Mouse (Mus musculus) hindbrain, embryonic 13.5 days (tissue): Measurements from ENCODE around the gene Plekha6. TPM values are rescaled to one million over a fixed set of nuclear protein-coding genes. Genes with fewer than 3 reads are reported as not detected.

Source experiments
- ATAC-seq: fragments of 200-750 bp; cut with Nextera tagmentation; 2 replicates; pipeline ENCODE4 v1.8.0; 2017; ENCODE audit warnings: moderate TSS enrichment; ENCODE audit not compliant: low FRiP score
- H3K27ac ChIP-seq: fragments of 300-500 bp; sonication (generic); 2 replicates; pipeline ENCODE4 v1.5.1; 2015; ENCODE audit warnings: inconsistent platforms, mild to moderate bottlenecking, moderate library complexity
- H3K27me3 ChIP-seq: fragments of 300-500 bp; sonication (generic); 2 replicates; pipeline ENCODE4 v1.6.1; 2015; ENCODE audit warnings: mild to moderate bottlenecking, inconsistent platforms
- H3K36me3 ChIP-seq: fragments of 300-500 bp; sonication (generic); 2 replicates; pipeline ENCODE4 v1.6.1; 2015; ENCODE audit warnings: mild to moderate bottlenecking, inconsistent platforms
- H3K4me1 ChIP-seq: fragments of 300-500 bp; sonication (generic); replicated peaks from 2 replicates; pipeline ENCODE4 v1.6.1; 2015; ENCODE audit warnings: inconsistent platforms
- H3K4me2 ChIP-seq: fragments of 300-500 bp; sonication (generic); 2 replicates; pipeline ENCODE4 v1.6.1; 2015; ENCODE audit warnings: inconsistent platforms, mild to moderate bottlenecking, moderate library complexity
- H3K4me3 ChIP-seq: fragments of 300-500 bp; sonication (generic); 2 replicates; pipeline ENCODE4 v1.5.1; 2015; ENCODE audit warnings: mild to moderate bottlenecking, inconsistent platforms
- H3K9ac ChIP-seq: fragments of 300-500 bp; sonication (generic); 2 replicates; pipeline ENCODE4 v1.6.1; 2015; ENCODE audit warnings: mild to moderate bottlenecking, inconsistent platforms
- H3K9me3 ChIP-seq: fragments of 300-500 bp; sonication (generic); 2 replicates; pipeline ENCODE4 v1.6.1; 2016; ENCODE audit warnings: inconsistent platforms
- WGBS: fragments of 180-500 bp; shearing (Covaris S2); methylation state at CpG from one replicate; pipeline ENCODE4 v1.1.7; 2015; 5-methylcytosine and 5-hydroxymethylcytosine counted together
- polyA plus RNA-seq: library from polyadenylated mRNA; unstranded; fragments of >200 nt; fragmentation: Nextera tagmentation; extraction: Ambion mirVana; gene quantifications from 2 replicates; pipeline ENCODE4 v1.2.1, GENCODE M21; 2015

Gene Plekha6
- polyA plus RNA-seq, 1 experiment from 2014 or later, result 20.4 TPM

DNA sequence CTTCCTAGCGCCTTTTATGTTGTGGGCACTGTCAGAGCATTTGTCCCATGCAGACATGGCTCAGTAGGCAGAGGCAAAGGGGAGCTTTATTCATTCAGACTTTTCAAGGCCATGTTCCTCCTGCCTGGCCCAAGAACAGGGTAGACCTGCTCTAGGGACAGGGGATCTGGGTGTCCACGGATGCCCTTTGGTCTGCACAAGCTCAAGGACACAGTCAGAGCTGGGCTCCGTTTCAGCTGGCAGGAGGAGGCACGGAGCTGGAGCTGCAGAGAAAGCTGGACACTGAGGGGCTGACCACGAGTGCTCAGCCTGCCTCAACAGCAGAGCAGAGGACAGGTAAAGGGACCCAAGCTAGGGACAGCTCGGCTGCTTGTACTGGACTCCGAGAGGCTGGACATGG is 46.8 kb downstream of the Plekha6 start:
- no peak overlapping the region for H3K4me2 ChIP-seq
- peaks cover 75% of the 10 kb centered on the region for H3K4me1 ChIP-seq
- peak overlapping the region; percentile 60 for H3K9ac ChIP-seq
- ATAC-seq, result no peak
- no peaks in the 10 kb centered on the region for H3K36me3 ChIP-seq
- WGBS, result 68% methylated on average over 7 of the region's 7 CpGs
- H3K4me3 ChIP-seq, result no peak overlapping the region
- H3K27ac ChIP-seq, result peak overlapping the region; percentile 87
- no peaks in the 10 kb centered on the region for H3K9me3 ChIP-seq
- H3K27me3 ChIP-seq, result no peaks in the 10 kb centered on the region

DNA sequence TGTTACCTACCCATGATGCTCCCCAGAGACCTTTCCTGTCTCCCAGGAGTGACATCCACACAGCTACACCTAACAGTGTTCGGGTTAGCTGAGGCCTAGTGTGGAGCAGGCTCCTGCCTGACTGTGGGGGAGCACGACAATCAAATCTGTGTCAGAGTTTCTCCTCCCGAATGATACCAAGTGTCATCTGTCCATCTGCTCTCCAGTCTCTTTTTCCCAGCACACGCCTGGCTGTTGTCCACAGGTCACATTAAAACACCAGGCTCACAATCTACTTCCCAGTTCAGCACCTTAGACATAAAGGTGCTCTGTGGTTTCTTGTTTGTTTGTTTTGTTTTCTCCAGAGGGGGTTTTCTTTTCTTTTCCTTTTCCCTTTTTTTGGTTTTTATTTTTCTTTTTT is 48.3 kb downstream of the Plekha6 start:
- 54% methylated on average over 4 of the region's 4 CpGs for WGBS
- no peaks in the 10 kb centered on the region for H3K36me3 ChIP-seq
- no peak overlapping the region for H3K4me2 ChIP-seq
- peak overlapping the region; percentile 24; the same call in 1 of the 2 replicates for H3K9ac ChIP-seq
- no peaks in the 10 kb centered on the region for H3K27me3 ChIP-seq
- ATAC-seq, result no peak
- peaks cover 90% of the 10 kb centered on the region for H3K4me1 ChIP-seq
- H3K27ac ChIP-seq, result no peak overlapping the region
- no peaks in the 10 kb centered on the region for H3K9me3 ChIP-seq
- no peak overlapping the region for H3K4me3 ChIP-seq

DNA sequence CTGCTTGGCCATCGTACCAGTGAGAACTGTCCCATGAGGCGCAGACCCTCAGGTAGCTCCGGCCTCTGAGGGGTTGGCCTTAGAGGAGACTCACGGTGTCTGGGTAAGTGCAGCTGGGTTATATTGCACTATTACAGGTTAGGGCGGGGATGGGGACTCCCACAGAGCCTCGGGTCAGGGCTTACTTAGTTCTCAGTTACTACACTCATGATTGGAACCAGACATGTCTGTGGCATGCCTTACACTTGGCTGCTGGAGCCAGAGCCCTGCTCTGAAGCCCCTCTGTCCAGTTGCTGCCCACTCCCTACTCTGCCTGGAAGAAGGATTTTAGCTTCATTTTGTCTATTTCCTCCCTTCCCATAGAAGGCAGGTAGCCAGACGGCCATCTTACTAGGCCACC is 49.1 kb downstream of the Plekha6 start:
- Histone ChIP-seq H3K27ac (0 out of 2 replicates have a peak overlapping the region, but pooled peaks have one; percentile 12), H3K4me2 (no peak overlapping the region), H3K4me3 (no peak overlapping the region), H3K9me3 (no peaks in the 10 kb centered on the region), H3K4me1 (peaks cover 94% of the 10 kb centered on the region), H3K9ac (no peak overlapping the region), H3K36me3 (no peaks in the 10 kb centered on the region), H3K27me3 (no peaks in the 10 kb centered on the region)
- WGBS, result 71% methylated on average over 7 of the region's 7 CpGs
- no peak for ATAC-seq

GRCm38 (mm10) chr1:133213901-133214300 is 49.9 kb downstream of the Plekha6 start:
- Histone ChIP-seq H3K9me3 (no peaks in the 10 kb centered on the region), H3K9ac (no peak overlapping the region), H3K36me3 (no peaks in the 10 kb centered on the region), H3K27me3 (no peaks in the 10 kb centered on the region), H3K27ac (no peak overlapping the region), H3K4me2 (no peak overlapping the region), H3K4me3 (no peak overlapping the region), H3K4me1 (peaks cover 95% of the 10 kb centered on the region)
- no peak for ATAC-seq
- WGBS, result 94% methylated on average over 4 of the region's 4 CpGs

DNA sequence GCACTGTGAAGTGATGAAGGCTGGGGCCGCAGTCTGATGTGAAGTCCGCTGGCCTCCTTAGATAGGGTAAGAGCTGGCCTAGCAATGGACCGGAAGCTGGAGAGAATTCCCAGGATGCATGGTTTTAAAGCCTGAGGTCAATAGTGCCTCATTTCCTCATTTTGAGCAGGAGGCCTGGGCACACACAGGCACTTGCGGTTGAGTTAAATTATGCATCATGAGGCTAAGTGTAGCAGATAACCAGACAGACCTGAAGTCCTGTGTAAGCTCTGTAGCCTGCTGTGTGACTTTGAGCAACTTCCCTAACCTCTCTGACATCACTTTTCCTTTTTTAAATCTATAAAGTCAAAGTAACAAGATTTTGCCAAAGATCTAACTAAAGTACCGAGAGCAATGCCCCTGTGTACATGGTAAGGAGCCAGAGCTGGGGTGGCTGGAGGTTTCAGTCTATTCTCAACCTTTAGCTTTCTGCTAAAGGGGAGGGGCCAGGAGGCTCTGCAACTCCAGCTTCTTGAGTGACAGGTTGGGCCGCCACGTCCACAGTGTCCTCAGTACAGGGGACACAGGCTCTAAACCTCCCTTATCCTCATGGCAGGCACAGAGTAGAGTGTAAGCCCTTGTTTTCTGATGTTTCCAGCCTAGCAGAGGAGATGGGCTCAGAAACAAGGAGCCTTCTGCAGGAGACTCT is 50.8 kb downstream of the Plekha6 start:
- no peak for ATAC-seq
- Histone ChIP-seq H3K4me1 (peaks cover 94% of the 10 kb centered on the region), H3K36me3 (no peaks in the 10 kb centered on the region), H3K9ac (peak overlapping the region; percentile 58; the same call in 1 of the 2 replicates), H3K4me3 (no peak overlapping the region), H3K27me3 (no peaks in the 10 kb centered on the region), H3K27ac (peak overlapping the region; percentile 86), H3K9me3 (no peaks in the 10 kb centered on the region), H3K4me2 (no peak overlapping the region)
- WGBS, result 68% methylated on average over 7 of the region's 7 CpGs

DNA sequence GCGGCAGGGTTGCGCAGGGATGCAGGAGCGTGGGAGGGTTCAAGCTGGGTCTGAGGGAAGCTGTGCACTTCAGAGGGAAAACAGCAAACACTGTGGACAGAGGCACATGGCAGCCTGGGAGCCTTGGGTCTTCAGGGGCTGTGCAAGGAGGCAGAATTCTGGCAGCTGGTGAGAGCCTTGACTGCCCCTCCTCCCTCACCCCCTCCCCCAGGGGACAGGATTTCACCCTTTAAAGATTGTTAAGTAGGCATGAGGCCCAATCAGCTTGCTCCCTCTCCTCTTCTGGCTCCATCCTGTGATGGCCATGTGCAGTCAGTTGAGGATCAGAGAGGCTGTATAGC is 51.3 kb downstream of the Plekha6 start:
- Histone ChIP-seq H3K27me3 (no peaks in the 10 kb centered on the region), H3K4me2 (no peak overlapping the region), H3K27ac (peak overlapping the region; percentile 86), H3K36me3 (no peaks in the 10 kb centered on the region), H3K4me1 (peaks cover 94% of the 10 kb centered on the region), H3K4me3 (no peak overlapping the region), H3K9ac (peak overlapping the region; percentile 58), H3K9me3 (no peaks in the 10 kb centered on the region)
- ATAC-seq, result no peak
- WGBS, result 67% methylated on average over 3 of the region's 3 CpGs

DNA sequence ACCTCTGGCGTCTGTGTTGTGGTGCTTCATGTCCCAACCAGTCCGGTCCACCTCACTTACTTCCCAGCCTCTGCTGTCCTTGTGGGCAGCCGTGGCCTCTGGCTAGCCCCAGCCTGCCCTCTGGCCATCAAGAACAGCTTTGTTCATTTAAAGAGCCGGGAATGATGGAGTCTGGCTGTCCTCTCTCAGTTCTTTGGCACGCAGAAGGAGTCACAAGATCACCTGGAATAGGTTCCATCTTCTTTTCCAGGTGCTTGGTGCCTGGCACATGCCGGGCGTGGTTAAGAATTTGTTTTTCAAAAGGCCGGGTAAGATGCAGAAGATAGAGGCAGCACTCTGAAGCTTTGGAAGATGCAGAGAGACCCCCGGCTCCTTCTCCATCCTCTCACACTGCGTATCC is 51.7 kb downstream of the Plekha6 start:
- no peaks in the 10 kb centered on the region for H3K36me3 ChIP-seq
- peak overlapping the region; percentile 86 for H3K27ac ChIP-seq
- H3K27me3 ChIP-seq, result no peaks in the 10 kb centered on the region
- peak overlapping the region; percentile 58 for H3K9ac ChIP-seq
- H3K9me3 ChIP-seq, result no peaks in the 10 kb centered on the region
- no peak overlapping the region for H3K4me2 ChIP-seq
- 82% methylated on average over 10 of the region's 10 CpGs for WGBS
- no peak for ATAC-seq
- peaks cover 92% of the 10 kb centered on the region for H3K4me1 ChIP-seq
- no peak overlapping the region for H3K4me3 ChIP-seq

DNA sequence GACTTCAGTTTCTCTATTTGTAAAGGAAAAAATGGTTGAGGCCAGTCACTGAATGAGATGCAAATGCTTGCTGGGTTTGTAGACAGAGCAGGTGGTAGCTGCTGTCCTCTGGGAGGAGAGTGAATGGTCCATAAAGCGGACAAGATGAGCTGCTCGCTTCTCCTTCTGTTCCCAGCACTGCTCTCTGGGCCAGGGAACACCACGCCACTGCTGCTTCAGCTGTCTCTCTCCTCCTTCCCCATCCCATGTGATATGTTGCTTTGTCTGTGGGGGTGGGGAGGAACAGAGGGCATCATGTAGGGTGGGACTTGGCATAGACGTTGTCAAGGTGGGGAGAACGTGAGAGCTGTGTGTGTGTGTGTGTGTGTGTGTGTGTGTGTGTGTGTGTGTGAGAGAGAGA is 53.0 kb downstream of the Plekha6 start:
- H3K4me1 ChIP-seq, result peaks cover 91% of the 10 kb centered on the region
- H3K27me3 ChIP-seq, result no peaks in the 10 kb centered on the region
- no peak overlapping the region for H3K4me2 ChIP-seq
- 24% methylated on average over 5 of the region's 5 CpGs for WGBS
- no peak overlapping the region for H3K4me3 ChIP-seq
- no peaks in the 10 kb centered on the region for H3K36me3 ChIP-seq
- peak overlapping the region; percentile 86 for H3K27ac ChIP-seq
- H3K9me3 ChIP-seq, result no peaks in the 10 kb centered on the region
- 0 out of 2 replicates have a peak, but pooled peaks have one; percentile 46 for ATAC-seq
- H3K9ac ChIP-seq, result 0 out of 2 replicates have a peak overlapping the region, but pooled peaks have one; percentile 58

GRCm38 (mm10) chr1:133219106-133219505 is 55.1 kb downstream of the Plekha6 start:
- H3K27me3 ChIP-seq, result no peaks in the 10 kb centered on the region
- H3K36me3 ChIP-seq, result no peaks in the 10 kb centered on the region
- peaks cover 90% of the 10 kb centered on the region for H3K4me1 ChIP-seq
- H3K4me2 ChIP-seq, result no peak overlapping the region
- H3K9me3 ChIP-seq, result no peaks in the 10 kb centered on the region
- no peak overlapping the region for H3K4me3 ChIP-seq
- H3K27ac ChIP-seq, result no peak overlapping the region
- ATAC-seq, result no peak
- WGBS, result 27% methylated on average over 1 of the region's 1 CpGs
- no peak overlapping the region for H3K9ac ChIP-seq

DNA sequence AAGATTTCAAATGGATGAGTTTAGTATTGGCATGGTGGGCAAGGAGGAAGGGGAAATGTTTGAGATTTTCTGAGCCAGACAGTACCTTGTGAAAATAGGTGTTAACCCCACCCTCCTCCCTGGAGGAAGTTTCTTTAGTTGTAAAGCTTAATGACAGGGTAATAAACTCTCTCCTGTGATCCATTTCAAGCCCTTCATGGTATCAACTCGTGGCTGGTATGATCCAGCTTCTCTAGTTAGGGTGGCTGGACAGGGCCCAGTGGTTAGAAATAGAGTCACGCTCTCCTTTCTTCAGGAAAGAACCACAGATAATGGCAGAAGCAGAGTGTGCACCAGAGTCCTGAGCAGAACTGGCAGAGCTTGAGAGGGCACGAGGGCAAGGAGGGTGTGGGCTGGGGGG is 57.4 kb downstream of the Plekha6 start:
- peaks cover 82% of the 10 kb centered on the region for H3K4me1 ChIP-seq
- 83% methylated on average over 3 of the region's 3 CpGs for WGBS
- no peak overlapping the region for H3K4me3 ChIP-seq
- ATAC-seq, result no peak
- H3K27me3 ChIP-seq, result 0 out of 2 replicates have a peak, but pooled peaks cover 4% of the 10 kb centered on the region
- no peak overlapping the region for H3K27ac ChIP-seq
- no peak overlapping the region for H3K4me2 ChIP-seq
- no peaks in the 10 kb centered on the region for H3K36me3 ChIP-seq
- no peak overlapping the region for H3K9ac ChIP-seq
- H3K9me3 ChIP-seq, result no peaks in the 10 kb centered on the region

- Histone ChIP-seq H3K4me2 (no peak overlapping the region), H3K27me3 (0 out of 2 replicates have a peak, but pooled peaks cover 4% of the 10 kb centered on the region), H3K27ac (peak overlapping the region; percentile 76), H3K9me3 (no peaks in the 10 kb centered on the region), H3K4me1 (peaks cover 82% of the 10 kb centered on the region), H3K9ac (peak overlapping the region; percentile 36; the same call in 1 of the 2 replicates), H3K4me3 (no peak overlapping the region), H3K36me3 (no peaks in the 10 kb centered on the region)
- WGBS, result 31% methylated on average over 6 of the region's 6 CpGs
- peak; percentile 53; the same call in 1 of the 2 replicates for ATAC-seq
Measured at GRCm38 (mm10) chr1:133222445-133222995, 58.5 kb downstream of the Plekha6 start.

DNA sequence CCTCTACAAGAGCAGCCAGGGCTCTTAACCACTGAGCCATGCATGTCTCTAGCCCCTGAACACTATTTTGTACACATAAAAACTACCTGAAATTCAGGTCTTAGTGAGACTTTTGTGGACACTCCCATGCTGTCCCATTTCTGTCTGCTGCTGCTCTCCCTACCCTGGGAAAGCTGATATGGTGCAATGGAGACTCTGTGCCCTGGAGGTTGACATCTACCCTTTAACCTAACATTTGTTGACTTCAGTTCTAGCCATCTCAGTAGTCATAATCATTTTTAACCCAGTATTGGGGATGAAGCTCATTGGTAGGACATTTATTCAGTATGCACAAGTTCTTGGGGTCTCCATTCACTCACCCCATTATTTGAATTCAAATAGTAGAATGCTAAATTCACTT is 60.7 kb downstream of the Plekha6 start:
- no peak for ATAC-seq
- no peak overlapping the region for H3K4me3 ChIP-seq
- no peaks in the 10 kb centered on the region for H3K36me3 ChIP-seq
- no peaks in the 10 kb centered on the region for H3K9me3 ChIP-seq
- H3K27ac ChIP-seq, result no peak overlapping the region
- peaks cover 72% of the 10 kb centered on the region for H3K4me1 ChIP-seq
- 0 out of 2 replicates have a peak, but pooled peaks cover 4% of the 10 kb centered on the region for H3K27me3 ChIP-seq
- no peak overlapping the region for H3K4me2 ChIP-seq
- H3K9ac ChIP-seq, result no peak overlapping the region

DNA sequence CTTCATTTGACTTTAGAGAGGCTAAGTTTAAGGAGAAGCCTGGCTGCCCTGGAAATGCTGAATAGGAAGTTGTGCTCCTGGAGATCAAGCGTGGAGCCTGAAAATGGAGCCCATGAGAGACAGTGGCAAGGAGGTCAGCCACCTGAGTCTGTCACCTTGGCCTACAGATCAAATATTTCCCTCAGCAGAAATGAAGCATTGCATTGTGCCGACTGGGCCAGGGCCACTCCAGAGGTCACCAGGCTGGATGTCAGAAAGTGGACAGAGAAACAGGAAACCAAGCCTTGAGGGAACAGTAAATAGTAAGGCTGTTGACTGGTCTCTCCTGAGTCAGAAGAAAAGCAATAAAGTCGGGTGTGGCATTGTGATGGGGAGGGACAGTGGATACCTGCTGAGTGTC is 61.1 kb downstream of the Plekha6 start:
- ATAC-seq, result no peak
- H3K4me1 ChIP-seq, result peaks cover 67% of the 10 kb centered on the region
- no peak overlapping the region for H3K9ac ChIP-seq
- H3K4me3 ChIP-seq, result no peak overlapping the region
- no peak overlapping the region for H3K4me2 ChIP-seq
- no peak overlapping the region for H3K27ac ChIP-seq
- no peaks in the 10 kb centered on the region for H3K36me3 ChIP-seq
- H3K27me3 ChIP-seq, result 0 out of 2 replicates have a peak, but pooled peaks cover 4% of the 10 kb centered on the region
- no peaks in the 10 kb centered on the region for H3K9me3 ChIP-seq
- 73% methylated on average over 3 of the region's 3 CpGs for WGBS
